Mouse (Mus musculus): Measurements from ENCODE around the gene Ndufaf8. TPM values are rescaled to one million over a fixed set of nuclear protein-coding genes. Genes with fewer than 3 reads are reported as not detected.

The Ndufaf8 gene
- polyA plus RNA-seq, 1 experiment from 2014 or later, result 53.3 TPM

- no peaks in the 10 kb centered on the region for H3K27me3 ChIP-seq (replicated peaks; ENCODE audit: control insufficient read depth, insufficient read depth, low read length)
- no peak for ATAC-seq
- WGBS, result 83% methylated on average over 9 of the region's 9 CpGs
- H3K36me3 ChIP-seq (ENCODE audit: control insufficient read depth, insufficient read depth), result no peaks in the 10 kb centered on the region; the same call in 1 of the 2 replicates
- H3K4me3 ChIP-seq (replicated peaks; ENCODE audit: low read length), result no peak overlapping the region
- H3K4me1 ChIP-seq (replicated peaks; ENCODE audit: control insufficient read depth, insufficient read depth, low read length), result 0 out of 2 replicates have a peak, but pooled peaks cover 3% of the 10 kb centered on the region
- no peak overlapping the region for H3K4me2 ChIP-seq (ENCODE audit: low read length)
- no peaks in the 10 kb centered on the region for H3K9me3 ChIP-seq (ENCODE audit: control insufficient read depth, low read length)
- no peak overlapping the region for H3K9ac ChIP-seq (replicated peaks; ENCODE audit: low read depth, low read length)
- no peak overlapping the region for H3K27ac ChIP-seq (ENCODE audit: low read length)
These were observed 9.1 kb downstream of the Ndufaf8 start for GRCm38 (mm10) chr11:120107796-120108195.

- H3K4me2 ChIP-seq (ENCODE audit: low read length), result no peak overlapping the region
- no peak overlapping the region for H3K9ac ChIP-seq (replicated peaks; ENCODE audit: low read depth, low read length)
- no peak for ATAC-seq
- H3K36me3 ChIP-seq (ENCODE audit: control insufficient read depth, insufficient read depth), result no peaks in the 10 kb centered on the region; the same call in 1 of the 2 replicates
- 0 out of 2 replicates have a peak, but pooled peaks cover 3% of the 10 kb centered on the region for H3K4me1 ChIP-seq (replicated peaks; ENCODE audit: control insufficient read depth, insufficient read depth, low read length)
- no peak overlapping the region for H3K4me3 ChIP-seq (replicated peaks; ENCODE audit: low read length)
- no peaks in the 10 kb centered on the region for H3K9me3 ChIP-seq (ENCODE audit: control insufficient read depth, low read length)
- WGBS, result 61% methylated on average over 14 of the region's 14 CpGs
- no peaks in the 10 kb centered on the region for H3K27me3 ChIP-seq (replicated peaks; ENCODE audit: control insufficient read depth, insufficient read depth, low read length)
- no peak overlapping the region for H3K27ac ChIP-seq (ENCODE audit: low read length)
These were observed 11.0 kb downstream of the Ndufaf8 start for GRCm38 (mm10) chr11:120109558-120110210.

GRCm38 (mm10) chr11:120110554-120110953 is 11.8 kb downstream of the Ndufaf8 start:
- ATAC-seq, result no peak
- Histone ChIP-seq H3K4me1 (replicated peaks; ENCODE audit: control insufficient read depth, insufficient read depth, low read length) (0 out of 2 replicates have a peak, but pooled peaks cover 3% of the 10 kb centered on the region), H3K36me3 (ENCODE audit: control insufficient read depth, insufficient read depth) (no peaks in the 10 kb centered on the region; the same call in 1 of the 2 replicates), H3K27me3 (replicated peaks; ENCODE audit: control insufficient read depth, insufficient read depth, low read length) (no peaks in the 10 kb centered on the region), H3K9me3 (ENCODE audit: control insufficient read depth, low read length) (no peaks in the 10 kb centered on the region), H3K27ac (ENCODE audit: low read length) (no peak overlapping the region), H3K4me2 (ENCODE audit: low read length) (no peak overlapping the region), H3K9ac (replicated peaks; ENCODE audit: low read depth, low read length) (no peak overlapping the region), H3K4me3 (replicated peaks; ENCODE audit: low read length) (no peak overlapping the region)
- WGBS, result 75% methylated on average over 7 of the region's 7 CpGs

GRCm38 (mm10) chr11:120111033-120111432 is 12.3 kb downstream of the Ndufaf8 start:
- Histone ChIP-seq H3K27me3 (replicated peaks; ENCODE audit: control insufficient read depth, insufficient read depth, low read length) (no peaks in the 10 kb centered on the region), H3K4me3 (replicated peaks; ENCODE audit: low read length) (no peak overlapping the region), H3K36me3 (ENCODE audit: control insufficient read depth, insufficient read depth) (no peaks in the 10 kb centered on the region; the same call in 1 of the 2 replicates), H3K9ac (replicated peaks; ENCODE audit: low read depth, low read length) (no peak overlapping the region), H3K4me1 (replicated peaks; ENCODE audit: control insufficient read depth, insufficient read depth, low read length) (0 out of 2 replicates have a peak, but pooled peaks cover 3% of the 10 kb centered on the region), H3K4me2 (ENCODE audit: low read length) (no peak overlapping the region), H3K9me3 (ENCODE audit: control insufficient read depth, low read length) (no peaks in the 10 kb centered on the region), H3K27ac (ENCODE audit: low read length) (no peak overlapping the region)
- ATAC-seq, result no peak; the same call in 1 of the 2 replicates
- 5% methylated on average over 2 of the region's 2 CpGs for WGBS

GRCm38 (mm10) chr11:120112136-120112535 is 13.4 kb downstream of the Ndufaf8 start:
- no peak for ATAC-seq
- no peak overlapping the region for H3K27ac ChIP-seq (ENCODE audit: low read length)
- no peak overlapping the region for H3K4me2 ChIP-seq (ENCODE audit: low read length)
- WGBS, result 94% methylated on average over 4 of the region's 4 CpGs
- no peaks in the 10 kb centered on the region for H3K9me3 ChIP-seq (ENCODE audit: control insufficient read depth, low read length)
- H3K4me1 ChIP-seq (replicated peaks; ENCODE audit: control insufficient read depth, insufficient read depth, low read length), result 0 out of 2 replicates have a peak, but pooled peaks cover 3% of the 10 kb centered on the region
- H3K9ac ChIP-seq (replicated peaks; ENCODE audit: low read depth, low read length), result no peak overlapping the region
- H3K27me3 ChIP-seq (replicated peaks; ENCODE audit: control insufficient read depth, insufficient read depth, low read length), result no peaks in the 10 kb centered on the region
- no peak overlapping the region for H3K4me3 ChIP-seq (replicated peaks; ENCODE audit: low read length)
- no peaks in the 10 kb centered on the region; the same call in 1 of the 2 replicates for H3K36me3 ChIP-seq (ENCODE audit: control insufficient read depth, insufficient read depth)

- Histone ChIP-seq H3K27ac (ENCODE audit: low read length) (no peak overlapping the region), H3K4me1 (replicated peaks; ENCODE audit: control insufficient read depth, insufficient read depth, low read length) (0 out of 2 replicates have a peak, but pooled peaks cover 3% of the 10 kb centered on the region), H3K36me3 (ENCODE audit: control insufficient read depth, insufficient read depth) (no peaks in the 10 kb centered on the region), H3K27me3 (replicated peaks; ENCODE audit: control insufficient read depth, insufficient read depth, low read length) (no peaks in the 10 kb centered on the region), H3K9me3 (ENCODE audit: control insufficient read depth, low read length) (no peaks in the 10 kb centered on the region), H3K4me3 (replicated peaks; ENCODE audit: low read length) (no peak overlapping the region), H3K9ac (replicated peaks; ENCODE audit: low read depth, low read length) (no peak overlapping the region), H3K4me2 (ENCODE audit: low read length) (no peak overlapping the region)
- WGBS, result 95% methylated on average over 21 of the region's 21 CpGs
- no peak for ATAC-seq
These were observed 15.9 kb downstream of the Ndufaf8 start for GRCm38 (mm10) chr11:120114488-120115215.

- Histone ChIP-seq H3K4me3 (replicated peaks; ENCODE audit: low read length) (no peak overlapping the region), H3K9ac (replicated peaks; ENCODE audit: low read depth, low read length) (no peak overlapping the region), H3K4me1 (replicated peaks; ENCODE audit: control insufficient read depth, insufficient read depth, low read length) (peaks cover 6% of the 10 kb centered on the region), H3K36me3 (ENCODE audit: control insufficient read depth, insufficient read depth) (no peaks in the 10 kb centered on the region), H3K27me3 (replicated peaks; ENCODE audit: control insufficient read depth, insufficient read depth, low read length) (no peaks in the 10 kb centered on the region), H3K27ac (ENCODE audit: low read length) (no peak overlapping the region), H3K4me2 (ENCODE audit: low read length) (no peak overlapping the region), H3K9me3 (ENCODE audit: control insufficient read depth, low read length) (no peaks in the 10 kb centered on the region)
- WGBS, result 83% methylated on average over 2 of the region's 2 CpGs
- ATAC-seq, result no peak
These were observed 18.9 kb downstream of the Ndufaf8 start for GRCm38 (mm10) chr11:120117626-120118025.

GRCm38 (mm10) chr11:120119108-120119507 is 20.4 kb downstream of the Ndufaf8 start:
- ATAC-seq, result no peak
- WGBS, result 91% methylated on average over 7 of the region's 7 CpGs
- no peak overlapping the region for H3K4me2 ChIP-seq (ENCODE audit: low read length)
- H3K36me3 ChIP-seq (ENCODE audit: control insufficient read depth, insufficient read depth), result no peaks in the 10 kb centered on the region
- H3K9ac ChIP-seq (replicated peaks; ENCODE audit: low read depth, low read length), result no peak overlapping the region
- H3K27ac ChIP-seq (ENCODE audit: low read length), result no peak overlapping the region
- no peak overlapping the region for H3K4me3 ChIP-seq (replicated peaks; ENCODE audit: low read length)
- H3K9me3 ChIP-seq (ENCODE audit: control insufficient read depth, low read length), result no peaks in the 10 kb centered on the region
- H3K4me1 ChIP-seq (replicated peaks; ENCODE audit: control insufficient read depth, insufficient read depth, low read length), result peaks cover 6% of the 10 kb centered on the region
- no peaks in the 10 kb centered on the region for H3K27me3 ChIP-seq (replicated peaks; ENCODE audit: control insufficient read depth, insufficient read depth, low read length)

- H3K4me1 ChIP-seq (replicated peaks; ENCODE audit: control insufficient read depth, insufficient read depth, low read length), result peaks cover 6% of the 10 kb centered on the region
- H3K4me3 ChIP-seq (replicated peaks; ENCODE audit: low read length), result no peak overlapping the region
- H3K9me3 ChIP-seq (ENCODE audit: control insufficient read depth, low read length), result no peaks in the 10 kb centered on the region
- H3K36me3 ChIP-seq (ENCODE audit: control insufficient read depth, insufficient read depth), result no peaks in the 10 kb centered on the region
- H3K27ac ChIP-seq (ENCODE audit: low read length), result no peak overlapping the region
- H3K9ac ChIP-seq (replicated peaks; ENCODE audit: low read depth, low read length), result no peak overlapping the region
- H3K27me3 ChIP-seq (replicated peaks; ENCODE audit: control insufficient read depth, insufficient read depth, low read length), result no peaks in the 10 kb centered on the region
- no peak overlapping the region for H3K4me2 ChIP-seq (ENCODE audit: low read length)
- whole genome bisulfite sequencing, result 69% methylated on average over 10 of the region's 10 CpGs
- no peak for ATAC-seq
These were observed 21.3 kb downstream of the Ndufaf8 start for GRCm38 (mm10) chr11:120119936-120120541.
